Mouse (Mus musculus): ENCODE measurements around the gene Adamts15.

The Adamts15 gene

DNA sequence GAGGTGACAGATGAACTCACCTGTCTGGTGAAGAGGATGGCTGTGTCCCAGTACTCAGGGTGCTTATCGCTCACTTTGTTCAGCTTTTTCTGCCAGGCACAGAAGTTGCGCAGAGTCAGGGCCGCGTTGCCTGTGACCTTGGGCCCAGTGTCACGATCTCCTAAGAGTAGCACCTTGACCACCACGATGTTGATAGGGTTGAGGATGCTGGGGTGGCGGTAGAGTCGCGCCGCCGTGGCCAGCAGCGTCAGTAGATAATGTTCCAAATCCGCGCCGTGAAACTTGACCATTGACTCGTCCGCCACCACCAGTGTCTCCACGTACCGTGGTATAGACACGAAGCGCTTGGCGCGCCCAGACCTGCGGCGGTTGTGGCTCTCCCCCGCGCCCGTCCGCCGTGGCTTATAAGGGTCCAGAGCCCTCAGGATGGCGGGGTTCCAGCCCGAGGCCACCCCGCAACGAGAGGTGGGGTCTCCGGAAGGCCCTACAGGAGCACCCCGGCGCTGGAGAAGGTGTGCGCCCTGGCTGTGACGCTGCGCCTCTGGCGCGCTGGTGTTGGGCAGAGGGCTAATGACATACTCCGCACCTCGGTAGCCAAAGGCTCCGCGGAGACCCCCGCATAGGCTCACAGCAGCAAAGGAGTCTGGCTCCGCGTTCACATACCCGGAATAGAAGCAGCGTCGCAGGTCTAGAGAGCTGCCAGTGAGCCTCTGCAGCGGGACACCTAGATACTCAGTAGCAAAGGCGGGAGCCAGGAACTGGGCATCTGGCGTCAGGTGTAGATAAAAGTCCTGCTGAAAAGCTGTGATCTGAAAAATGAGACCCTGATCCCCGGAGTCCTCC is 770 bp downstream of the Adamts15 start:
- DNase-seq (ENCODE audit: low spot score in 2 of 2) = peak in 1 of 2 experiments; percentile 14

DNA sequence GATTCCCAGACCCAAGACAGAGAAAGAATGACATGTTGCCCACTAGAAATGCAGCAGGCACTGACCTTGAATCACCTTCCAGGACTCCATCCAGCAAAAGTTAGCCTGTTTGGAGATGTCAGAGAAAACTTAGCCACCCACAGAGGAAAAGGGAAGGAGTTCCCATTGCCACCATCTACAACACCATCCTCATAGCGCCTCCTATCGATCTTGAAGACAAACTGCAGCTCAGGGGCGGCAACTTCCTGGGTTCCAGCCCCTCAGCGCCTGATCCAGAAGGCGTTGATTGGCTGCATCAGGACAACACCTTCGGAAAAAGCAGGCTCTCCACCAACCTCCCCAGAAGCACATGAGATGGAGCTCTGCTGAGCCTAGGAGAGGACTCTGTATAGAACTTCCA is 1.5 kb downstream of the Adamts15 start:
- peak in 1 of 2 experiments; percentile 58 for DNase-seq (ENCODE audit: low spot score in 2 of 2)

DNA sequence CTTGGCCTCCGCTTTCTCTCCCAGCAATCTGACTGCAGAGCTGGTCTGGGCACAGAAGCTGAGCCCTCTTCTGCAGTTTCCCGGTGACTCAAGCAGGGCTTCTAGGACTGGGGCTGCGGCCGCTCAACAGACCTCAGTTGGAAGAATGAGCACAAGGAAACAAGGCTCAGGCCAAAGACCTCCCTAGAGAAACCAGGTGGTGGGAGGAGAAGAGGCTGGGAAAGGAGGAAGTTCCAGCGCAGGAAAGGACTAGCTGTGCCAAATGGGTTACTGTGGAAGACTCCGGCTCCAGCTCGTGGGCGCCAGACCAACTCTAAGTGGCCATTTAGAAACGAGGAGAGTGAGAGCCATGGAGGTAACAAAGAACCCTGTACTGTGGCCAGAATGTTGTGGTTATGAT is 2.6 kb downstream of the Adamts15 start:
- peak in 1 of 2 experiments; percentile 36 for DNase-seq (ENCODE audit: low spot score in 2 of 2)

DNA sequence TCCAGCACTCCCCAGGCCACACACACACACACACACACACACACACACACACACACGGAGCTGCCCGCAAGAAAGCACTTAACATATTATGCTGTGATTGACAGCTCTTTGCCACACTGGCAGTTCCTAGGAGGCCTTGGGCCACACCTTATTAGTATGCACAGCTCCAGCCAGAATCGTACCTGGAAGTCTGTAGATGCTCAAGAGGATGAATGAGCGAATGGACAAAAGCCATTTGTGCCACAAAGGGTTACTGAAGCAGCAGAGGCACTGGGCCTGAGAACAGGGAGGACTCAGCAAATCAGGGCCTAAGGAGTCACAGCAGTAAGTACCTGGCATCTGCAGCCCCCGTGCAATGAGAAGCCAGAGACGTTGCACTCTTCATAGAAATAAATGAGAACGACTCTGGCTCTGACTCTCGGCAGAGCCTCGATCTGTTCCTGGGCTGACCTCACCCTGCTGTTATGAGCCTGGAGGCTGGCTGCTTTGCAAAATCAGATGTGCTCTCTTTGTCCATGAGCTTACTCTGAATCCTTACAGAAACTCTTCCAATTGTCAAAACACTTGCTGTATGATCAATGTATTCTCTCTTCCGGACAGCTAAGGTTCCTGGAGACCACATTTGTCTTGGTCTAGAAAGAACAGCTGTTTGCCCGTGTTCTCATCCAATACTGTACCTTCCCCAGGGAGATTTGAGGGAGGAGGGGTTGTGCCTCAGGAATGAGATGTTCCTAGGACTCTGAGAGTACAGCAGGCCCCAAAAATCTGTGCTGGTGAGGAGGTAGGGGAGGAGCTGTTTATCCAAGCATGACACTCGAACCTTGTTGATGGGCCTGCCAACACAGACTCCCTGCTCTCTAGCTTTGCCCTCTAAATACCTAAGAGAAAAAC is 3.5 kb downstream of the Adamts15 start:
- DNase-seq (ENCODE audit: low spot score in 2 of 2) = no peak

DNA sequence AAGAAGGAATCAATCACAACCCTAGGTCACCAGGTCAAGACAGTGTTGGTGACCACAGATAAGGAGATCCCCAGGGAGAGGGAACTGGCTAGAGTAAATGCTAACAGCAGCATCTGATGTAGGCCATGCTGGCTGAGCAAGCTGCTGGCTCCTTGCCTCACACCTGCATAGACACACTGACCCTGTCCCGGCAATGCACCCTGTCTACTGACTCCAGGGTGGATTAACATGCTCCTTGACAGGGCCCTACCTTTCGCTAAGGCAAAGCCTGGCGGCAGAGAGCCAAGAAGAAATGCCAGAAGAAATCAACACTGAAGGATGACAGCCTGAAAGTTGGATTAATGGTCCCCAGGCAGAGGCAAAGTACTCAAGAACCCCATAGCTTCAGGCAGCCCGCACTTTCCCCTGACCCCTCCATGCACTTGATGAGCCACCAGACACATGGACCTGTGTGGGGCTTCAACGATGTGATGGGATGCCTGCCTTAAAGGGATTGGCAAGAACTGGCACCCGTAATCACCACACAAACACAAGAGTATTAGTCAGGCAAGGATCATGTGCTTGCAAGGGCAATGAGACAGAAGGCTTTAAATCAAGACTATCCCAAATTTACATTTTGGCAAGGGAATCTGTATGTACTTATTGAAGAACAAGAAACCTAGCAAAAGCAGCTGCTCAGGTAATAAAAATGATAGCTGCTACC is 5.8 kb downstream of the Adamts15 start:
- no peak for DNase-seq (ENCODE audit: low spot score in 2 of 2)

DNA sequence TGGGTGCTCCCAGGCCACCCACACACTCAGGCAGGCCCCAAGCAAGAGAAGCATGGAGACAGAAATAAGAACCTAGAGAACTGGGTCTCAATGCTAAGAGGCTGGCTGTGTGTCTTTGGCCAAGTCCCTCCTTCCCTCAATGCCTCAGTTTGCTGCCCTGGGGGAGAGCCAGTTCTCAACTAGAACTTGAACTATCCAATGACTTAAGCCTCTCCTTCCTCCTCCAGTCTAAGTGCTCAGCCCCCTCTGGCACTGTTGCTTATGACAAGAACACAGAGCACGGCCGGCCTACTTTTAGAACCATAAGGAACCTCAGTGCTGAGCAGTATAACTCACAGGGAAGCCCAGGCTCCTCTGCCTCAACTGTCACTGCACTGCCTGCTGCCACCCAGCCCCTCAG is 8.0 kb downstream of the Adamts15 start:
- peak in 1 of 2 experiments; percentile 12 for DNase-seq (ENCODE audit: low spot score in 2 of 2)

DNA sequence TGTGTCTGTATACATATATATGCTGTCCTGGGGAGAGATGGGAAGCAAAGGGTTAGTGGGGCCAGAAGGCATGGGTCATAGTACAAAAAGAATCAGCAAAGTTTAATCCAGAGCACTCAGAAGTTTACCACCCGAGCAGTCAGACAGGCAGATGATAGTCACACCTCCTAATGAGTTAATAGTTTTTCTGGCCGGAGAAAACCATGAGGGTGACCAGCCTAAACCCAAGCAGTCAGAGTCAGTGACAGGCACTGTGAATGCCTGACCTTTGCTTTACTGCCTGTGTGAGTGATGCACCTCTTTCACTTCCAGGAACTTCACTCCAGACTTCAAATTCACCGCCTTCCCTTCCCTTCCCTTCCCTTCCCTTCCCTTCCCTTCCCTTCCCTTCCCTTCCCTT is 8.8 kb downstream of the Adamts15 start:
- no peak for DNase-seq (ENCODE audit: low spot score in 2 of 2)

- DNase-seq (ENCODE audit: low spot score in 2 of 2) = no peak
Measured at GRCm38 (mm10) chr9:30912161-30912560, 10.1 kb downstream of the Adamts15 start.

GRCm38 (mm10) chr9:30910491-30910890 is 11.8 kb downstream of the Adamts15 start:
- no peak for DNase-seq (ENCODE audit: low spot score in 2 of 2)

DNA sequence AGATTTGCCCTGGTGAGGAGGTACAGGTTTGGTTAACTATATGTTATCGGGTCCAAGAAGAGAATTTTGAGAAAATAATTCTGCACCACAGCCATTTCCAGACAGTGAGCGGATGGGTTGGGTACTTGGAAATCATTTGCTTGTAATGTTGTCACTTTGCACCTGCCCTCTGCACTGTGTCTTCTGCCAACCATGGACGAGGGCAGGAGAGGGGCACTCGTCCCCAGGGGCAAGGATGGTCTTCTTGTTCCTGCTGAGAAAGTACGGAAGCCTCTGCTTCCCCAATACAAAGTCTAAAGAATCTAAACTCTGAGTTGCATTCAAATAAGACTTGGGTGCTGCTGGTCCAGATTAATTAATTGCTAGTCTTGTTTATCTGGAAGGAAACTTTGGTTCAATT is 13.3 kb downstream of the Adamts15 start:
- no peak for DNase-seq (ENCODE audit: low spot score in 2 of 2)

DNA sequence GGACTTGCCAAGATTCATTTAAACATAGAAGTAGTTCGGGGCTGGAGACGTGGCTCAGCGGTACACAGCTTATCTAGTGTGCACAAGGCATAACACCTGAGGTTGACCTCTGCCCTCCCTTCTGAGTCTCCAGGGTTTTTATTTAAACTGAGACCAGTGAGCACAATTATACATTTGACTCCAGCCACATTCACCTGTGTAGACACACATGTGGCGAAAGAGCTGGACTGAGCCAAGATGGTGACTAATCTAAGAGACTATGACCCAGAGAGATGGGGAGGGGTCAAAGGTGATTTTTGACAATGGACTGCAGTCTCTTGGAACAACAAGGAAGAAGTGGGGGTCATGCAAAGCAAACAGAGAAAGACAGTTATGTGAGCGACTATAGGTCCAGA is 14.0 kb downstream of the Adamts15 start:
- no peak for DNase-seq (ENCODE audit: low spot score in 2 of 2)

GRCm38 (mm10) chr9:30907677-30908295 is 14.5 kb downstream of the Adamts15 start:
- no peak for DNase-seq (ENCODE audit: low spot score in 2 of 2)

DNA sequence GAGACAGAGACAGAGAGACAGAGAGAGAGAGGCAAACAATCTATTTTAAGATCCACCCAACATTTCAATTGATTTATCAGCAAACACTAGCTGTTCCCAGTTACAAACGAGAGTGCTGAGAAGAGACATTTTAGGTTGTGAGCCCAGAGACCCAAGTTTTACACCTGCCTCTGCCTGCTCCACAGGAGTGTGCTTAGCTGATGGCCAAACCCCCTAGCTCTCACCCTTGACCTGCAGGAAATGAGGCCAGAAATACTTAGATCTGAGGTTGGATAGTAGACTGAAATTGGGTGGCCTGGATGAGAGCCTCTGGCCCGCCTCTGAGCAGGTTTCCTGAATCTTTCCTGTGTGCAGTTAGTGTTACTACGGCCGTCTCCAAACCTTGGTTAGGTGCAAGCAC is 15.8 kb downstream of the Adamts15 start:
- no peak for DNase-seq (ENCODE audit: low spot score in 2 of 2)

GRCm38 (mm10) chr9:30905861-30906260 is 16.4 kb downstream of the Adamts15 start:
- no peak for DNase-seq (ENCODE audit: low spot score in 2 of 2)

- no peak for DNase-seq (ENCODE audit: low spot score in 2 of 2)
Measured at GRCm38 (mm10) chr9:30903266-30903665, 19.0 kb downstream of the Adamts15 start.

DNA sequence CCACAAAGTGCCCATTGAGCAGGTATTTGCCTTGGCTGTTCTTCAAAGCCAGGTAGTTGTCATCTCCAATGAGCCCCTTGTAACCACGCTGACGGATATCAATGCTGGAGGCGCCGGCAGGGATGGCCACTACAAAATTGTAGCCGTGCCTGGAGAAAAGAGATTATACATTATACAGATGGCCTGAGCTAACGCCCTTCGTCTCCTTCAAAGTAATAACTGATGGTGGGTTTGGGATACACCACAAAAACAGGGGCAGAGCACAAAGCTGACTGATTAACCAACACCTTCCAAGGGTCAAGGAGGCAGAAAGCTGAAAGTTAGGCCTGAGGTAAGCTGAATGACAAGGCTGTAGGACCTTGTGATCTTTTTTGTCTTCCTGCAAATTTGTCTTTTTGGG is 19.6 kb downstream of the Adamts15 start:
- DNase-seq (ENCODE audit: low spot score in 2 of 2) = no peak

DNA sequence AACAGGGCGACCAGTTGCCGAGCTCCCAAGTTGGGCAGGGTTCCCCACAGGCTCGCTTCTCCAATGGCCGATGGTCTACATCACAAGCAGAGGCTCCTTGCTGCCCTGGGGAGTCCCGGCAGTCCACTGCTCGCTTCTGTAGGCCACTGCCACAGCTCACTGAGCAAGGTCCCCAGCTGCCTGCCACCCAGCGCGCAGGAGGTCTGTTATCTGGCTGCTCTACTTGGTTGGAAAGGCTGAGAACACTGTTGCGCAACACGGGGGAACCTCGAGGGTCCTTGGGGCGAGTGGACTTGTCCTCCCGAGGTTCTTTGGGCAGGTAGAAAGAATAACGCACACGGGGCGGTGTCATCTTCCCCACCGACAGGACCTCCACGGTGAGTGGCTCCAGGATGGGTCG is 20.1 kb downstream of the Adamts15 start:
- DNase-seq (ENCODE audit: low spot score in 2 of 2) = no peak

GRCm38 (mm10) chr9:30897169-30897568 is 25.1 kb downstream of the Adamts15 start:
- DNase-seq (ENCODE audit: low spot score in 2 of 2) = peak in 1 of 2 experiments; percentile 25

GRCm38 (mm10) chr9:30896752-30897151 is 25.5 kb downstream of the Adamts15 start:
- DNase-seq (ENCODE audit: low spot score in 2 of 2) = peak; percentile 78 to 90

DNA sequence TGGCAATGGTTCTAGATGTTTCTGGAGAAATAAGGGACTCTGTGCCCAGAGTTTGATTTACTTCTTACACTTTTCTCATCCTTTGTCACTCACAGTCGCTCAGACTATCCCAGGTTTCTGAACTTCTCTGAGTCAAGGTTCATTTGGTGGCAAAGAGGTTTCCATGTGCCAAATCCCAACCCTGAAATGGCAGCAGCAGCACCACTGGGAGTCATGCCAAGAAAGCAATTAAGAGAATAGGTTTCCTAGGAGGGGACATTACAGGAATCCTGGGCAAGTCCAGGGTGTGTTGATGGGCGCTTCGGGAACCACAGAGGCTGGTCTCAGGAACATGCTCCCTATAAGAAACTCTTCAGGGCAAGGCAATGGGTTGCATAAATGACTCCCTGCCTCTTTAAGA is 26.6 kb downstream of the Adamts15 start:
- DNase-seq (ENCODE audit: low spot score in 2 of 2) = no peak

DNA sequence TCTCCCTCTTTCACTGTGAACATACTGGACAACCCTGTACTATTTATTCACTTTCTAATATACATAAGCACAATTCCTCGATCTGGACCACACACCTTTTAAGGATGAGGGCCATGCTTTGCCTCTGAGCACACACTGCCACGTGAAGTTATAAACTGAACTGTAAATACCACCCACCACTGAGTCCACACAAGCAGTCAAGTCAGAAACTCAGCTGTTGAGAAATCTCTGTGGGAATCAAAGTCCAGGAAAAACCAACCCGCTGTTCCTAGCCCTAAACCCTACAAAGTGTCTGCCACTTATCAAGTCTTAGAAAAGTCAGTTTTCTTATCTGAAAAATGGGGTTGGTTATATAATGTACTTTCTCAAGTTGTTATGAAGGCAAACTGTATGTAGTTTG is 36.0 kb downstream of the Adamts15 start:
- DNase-seq (ENCODE audit: low spot score in 2 of 2) = no peak

DNA sequence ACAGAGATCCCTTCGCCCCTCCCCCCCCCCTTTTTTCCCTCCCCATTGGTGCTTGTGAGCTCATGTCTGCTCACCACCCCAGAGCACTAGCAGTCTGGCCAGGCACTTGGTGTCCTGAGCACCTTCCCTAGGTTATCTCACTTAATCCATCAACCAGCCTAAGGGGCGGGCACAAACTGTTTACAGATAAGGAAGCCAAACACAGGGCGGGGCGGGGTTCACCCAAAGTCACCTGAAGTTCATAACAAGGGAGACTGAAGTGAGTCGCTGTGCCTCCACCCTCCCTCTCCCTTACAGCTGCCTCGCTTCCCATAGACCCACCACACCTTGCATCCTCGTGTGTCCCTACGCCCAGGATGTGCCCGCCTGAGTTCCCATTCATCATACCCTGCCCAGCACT is 41.7 kb downstream of the Adamts15 start:
- peak; percentile 60 to 77 for DNase-seq (ENCODE audit: low spot score in 2 of 2)

Data from urinary bladder, postnatal 36 days (tissue).